Mouse (Mus musculus) retina, postnatal 7 days (tissue): ENCODE results near the gene Klhl24.
"Not testable (repeated sequence)": the region's sequence is repeated elsewhere in the genome, so short reads cannot be mapped to it uniquely, and the experiment has no call there.

Source experiments
- DNase-seq: peaks from one replicate; pipeline ENCODE4 v3.0.0-alpha.2; 2012; ENCODE audit warnings: low read depth, low spot score

Klhl24 gene

DNA sequence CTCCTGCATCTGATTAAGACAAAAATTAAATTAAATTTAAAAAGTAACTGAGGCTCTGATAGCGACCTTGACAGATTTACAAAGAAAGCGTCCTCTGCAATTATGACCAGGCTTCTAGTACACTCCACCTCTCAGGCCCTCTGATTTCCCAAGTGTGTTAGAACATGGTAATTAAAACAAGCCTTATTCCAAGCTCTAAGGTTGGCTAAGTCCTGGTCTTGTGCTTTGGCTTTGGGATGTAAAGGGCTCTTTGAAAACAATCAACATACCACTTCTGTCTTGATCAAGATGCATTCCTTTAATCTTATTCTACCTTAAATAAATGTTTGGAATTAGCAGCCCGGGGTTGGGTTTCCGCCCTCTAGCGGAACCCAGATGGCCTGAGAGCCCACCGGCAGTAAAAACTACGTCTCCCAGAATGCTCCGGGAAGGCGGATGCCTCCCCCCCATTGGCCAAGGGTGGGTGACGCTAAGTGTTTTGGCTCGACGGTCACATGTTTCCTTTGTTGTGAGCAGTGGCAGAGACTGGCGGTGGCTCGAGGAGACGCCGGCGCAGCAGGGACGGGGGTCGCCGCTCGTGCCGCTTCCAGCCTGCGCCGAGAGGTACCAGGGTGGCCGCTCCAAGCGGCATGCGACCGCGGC lies at the start of gene Klhl24:
Gene Klhl24 (plus strand): TSS at position 474 of the 642 bp plus-strand sequence.
- DNase-seq, result peak; percentile 91

DNA sequence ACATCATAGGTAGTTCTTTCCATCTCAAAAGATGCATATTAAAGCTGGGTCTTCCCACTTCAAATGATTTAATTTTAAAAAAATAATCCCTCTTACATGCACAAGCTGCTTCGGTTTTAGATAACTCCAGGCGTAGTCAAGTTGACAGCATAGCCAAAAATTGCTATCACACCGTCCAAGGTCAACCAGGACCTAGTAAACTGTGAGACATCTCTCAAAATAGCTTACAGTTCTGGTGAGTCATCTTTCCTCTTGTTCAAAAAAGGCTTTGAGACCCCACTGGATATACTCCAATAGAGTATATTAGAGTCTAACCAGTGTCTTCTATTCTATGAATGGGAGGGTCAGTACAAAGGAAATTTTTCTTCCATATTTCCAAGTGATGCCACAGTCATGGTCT lies 44.7 kb upstream of the Klhl24 start:
- no peak for DNase-seq

DNA sequence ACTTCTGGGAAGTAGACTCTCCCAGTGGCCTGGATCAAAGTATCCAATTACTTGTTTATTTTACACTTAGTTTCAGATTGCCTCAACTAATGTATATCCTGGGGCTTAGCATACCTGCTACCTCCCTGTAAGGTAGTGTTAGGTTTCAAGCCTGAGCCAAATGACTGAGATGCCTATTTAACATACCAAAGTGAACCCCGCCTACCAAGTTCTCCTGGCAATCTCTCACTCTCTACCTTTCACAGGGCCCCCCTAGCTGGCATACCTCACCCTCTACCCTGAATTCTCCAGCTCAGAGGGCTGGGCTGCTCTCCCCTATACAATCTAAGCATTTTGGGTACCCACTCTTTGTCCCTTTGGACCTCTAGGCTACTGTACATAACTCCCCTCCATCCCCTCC lies 24.6 kb upstream of the Klhl24 start:
- DNase-seq, result no peak

DNA sequence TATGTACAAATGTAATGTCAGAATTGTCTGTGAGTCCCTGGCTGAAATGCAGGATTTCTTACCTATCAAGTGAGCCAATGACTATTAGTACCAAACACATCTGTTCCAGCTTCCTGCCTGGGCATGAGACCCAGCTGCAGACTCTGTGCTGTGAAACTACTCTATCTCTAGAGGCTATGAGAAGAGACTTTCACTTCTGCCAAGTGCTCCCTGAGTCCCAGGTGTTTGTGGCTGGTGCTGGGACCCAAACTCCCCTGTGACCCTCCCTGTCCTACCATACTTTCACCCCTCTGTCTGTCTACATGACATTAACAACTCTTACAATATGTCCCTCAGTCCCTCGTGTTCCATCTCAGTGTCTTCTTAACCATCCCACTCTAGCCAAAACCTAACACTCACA lies 20.7 kb upstream of the Klhl24 start:
- no peak for DNase-seq

DNA sequence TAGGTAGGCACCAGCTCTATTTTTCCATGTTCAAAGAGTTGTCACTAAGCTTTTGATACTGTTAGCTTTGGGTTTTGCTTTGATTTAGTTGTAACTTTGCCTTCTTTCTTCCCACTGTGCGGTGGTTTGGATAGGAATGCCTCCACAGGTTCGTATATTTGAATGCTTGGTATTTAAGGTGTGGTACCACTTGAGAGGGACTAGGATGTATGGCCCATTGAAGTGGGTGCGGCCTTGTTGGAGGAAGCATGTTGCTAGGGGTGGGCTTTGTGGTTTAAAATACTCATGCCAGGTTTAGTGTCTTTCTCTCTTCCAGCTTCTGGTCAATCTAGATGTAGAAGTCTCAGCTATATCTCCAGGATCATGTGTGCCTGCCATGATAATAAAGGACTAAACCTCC lies 17.1 kb upstream of the Klhl24 start:
- DNase-seq, result no peak

DNA sequence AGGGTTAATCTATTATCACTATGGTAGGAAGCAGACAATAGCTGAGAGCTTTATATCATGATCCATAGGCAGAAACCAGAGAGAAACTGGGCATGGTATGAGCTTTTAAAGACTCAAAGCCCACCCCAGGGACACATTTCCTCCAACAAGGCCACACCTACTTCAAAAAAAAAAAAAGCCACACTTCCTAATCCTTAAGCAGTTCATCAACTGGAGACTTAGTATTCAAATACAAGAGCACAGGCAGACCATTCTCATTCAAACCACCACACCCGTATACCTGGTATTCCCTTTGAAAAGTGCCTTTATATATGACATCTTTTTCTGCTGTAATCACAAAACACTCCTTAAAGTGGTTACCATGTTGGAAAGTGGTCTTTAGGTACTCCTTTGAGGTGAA lies 12.7 kb upstream of the Klhl24 start:
- DNase-seq, result no peak

DNA sequence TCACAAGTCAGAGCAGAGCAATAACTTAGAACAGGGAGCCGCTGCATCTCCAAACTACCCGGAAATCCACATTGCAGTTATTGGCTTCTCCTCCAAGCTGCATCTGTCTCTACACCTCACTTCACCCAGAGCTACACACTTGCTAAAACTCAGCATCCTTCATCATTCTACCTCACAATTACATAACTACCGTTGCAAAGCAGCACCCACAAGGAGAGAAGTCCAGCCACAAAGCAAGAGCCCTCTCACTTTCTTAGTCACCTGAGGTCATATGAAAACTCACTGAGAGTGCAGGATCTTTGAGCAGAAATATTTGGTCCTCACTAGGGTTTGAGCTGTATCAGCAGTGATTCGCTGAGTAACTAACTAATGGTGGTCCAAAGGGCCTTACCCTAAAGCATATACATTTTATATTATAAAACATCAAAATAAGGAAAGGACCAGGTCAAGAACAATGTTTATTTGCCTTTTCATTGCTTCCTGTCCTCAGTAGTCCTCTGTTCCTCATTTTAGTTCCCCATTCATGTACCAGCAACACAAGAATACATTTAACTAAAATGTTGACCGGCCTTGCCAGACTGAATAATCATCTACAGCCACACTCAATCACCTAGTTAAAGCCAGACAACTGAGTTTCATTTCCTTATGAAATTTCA lies 12.0 kb upstream of the Klhl24 start:
- DNase-seq, result no peak

DNA sequence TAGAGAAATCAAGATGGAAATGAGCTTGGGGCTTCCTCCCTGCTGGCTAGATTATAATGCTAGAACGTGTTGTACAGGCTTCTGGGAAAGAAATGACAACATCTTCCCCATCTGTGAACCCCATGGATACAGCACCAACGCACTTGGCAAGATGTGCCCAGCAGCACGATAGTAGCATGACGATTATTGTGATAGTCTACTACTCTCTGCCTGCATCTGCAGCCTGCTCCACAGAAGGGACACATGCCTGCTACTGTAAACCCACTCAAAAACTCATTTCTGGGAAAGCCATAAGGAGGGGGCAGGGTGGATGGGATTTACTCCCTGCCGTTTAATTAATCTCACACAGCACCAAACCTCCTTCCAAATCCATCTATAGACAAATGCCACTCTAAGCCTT lies 10.4 kb upstream of the Klhl24 start:
- no peak for DNase-seq

DNA sequence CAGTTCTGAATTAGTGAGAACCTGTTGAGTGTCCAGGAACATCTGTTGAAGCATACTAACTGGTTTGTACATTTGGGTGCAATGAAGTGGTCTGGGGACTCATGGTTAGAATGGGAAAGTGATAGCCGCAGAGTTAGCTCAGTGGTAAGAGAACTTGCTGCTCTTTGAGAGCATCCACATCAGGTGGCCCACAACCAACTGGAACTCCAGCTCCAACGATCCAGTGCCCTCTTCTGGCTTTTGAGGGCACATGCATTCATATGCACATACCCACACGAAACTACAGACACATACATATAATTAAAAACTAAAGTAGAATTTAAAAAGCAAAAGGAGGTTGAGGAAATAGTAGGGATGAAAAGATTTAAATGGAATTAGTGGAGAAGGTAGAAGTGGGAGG lies 7.7 kb upstream of the Klhl24 start:
- DNase-seq, result no peak

DNA sequence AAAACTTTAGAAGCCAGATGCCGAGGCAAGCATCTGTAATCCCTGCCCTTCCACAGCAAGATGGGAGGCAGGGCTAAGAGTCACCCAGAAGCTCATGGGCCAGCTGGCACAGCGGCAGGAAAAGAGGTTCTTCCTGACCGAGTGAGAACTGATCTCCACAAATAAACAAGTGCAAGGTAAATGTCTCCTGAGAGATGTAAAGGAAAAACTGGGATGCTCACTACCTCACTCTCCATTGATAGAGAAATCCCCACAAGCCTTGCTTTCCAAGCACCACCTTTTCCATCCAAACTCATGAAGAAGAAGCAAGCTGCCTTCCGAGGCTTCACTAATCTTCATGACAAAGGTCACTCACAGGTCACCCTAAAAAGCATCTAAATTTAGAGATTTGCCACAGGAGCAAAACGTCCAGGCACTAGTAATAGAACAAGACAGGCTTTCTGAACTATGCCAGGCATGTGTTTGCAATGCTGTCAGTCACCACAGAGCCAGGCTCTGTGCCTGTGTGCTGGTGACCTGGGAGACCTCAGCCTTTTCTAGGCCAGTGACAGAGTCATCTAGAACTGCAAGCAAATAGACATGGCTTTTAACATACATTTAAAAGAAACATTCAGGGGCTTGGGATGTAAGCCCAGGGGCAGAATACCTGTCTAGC lies 6.3 kb upstream of the Klhl24 start:
- no peak for DNase-seq

DNA sequence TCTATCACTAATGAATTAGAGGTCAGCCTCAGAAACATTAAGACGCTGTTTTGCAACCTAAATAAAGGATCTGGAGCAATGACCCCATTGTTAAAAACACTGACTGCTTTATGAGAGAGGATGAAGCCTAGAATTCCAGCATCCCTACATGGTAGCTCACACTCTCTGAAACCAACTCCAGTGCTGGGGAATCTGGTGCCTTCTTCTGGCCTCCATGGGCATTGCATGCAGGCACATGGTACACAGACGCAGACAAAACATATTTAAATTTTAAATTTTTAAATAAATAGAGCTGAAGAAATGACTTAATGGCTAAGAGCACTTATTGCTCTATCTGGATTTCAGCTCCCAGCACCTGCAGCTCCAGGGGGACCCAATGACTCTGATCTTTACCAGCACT lies 1.4 kb upstream of the Klhl24 start:
- DNase-seq, result no peak

DNA sequence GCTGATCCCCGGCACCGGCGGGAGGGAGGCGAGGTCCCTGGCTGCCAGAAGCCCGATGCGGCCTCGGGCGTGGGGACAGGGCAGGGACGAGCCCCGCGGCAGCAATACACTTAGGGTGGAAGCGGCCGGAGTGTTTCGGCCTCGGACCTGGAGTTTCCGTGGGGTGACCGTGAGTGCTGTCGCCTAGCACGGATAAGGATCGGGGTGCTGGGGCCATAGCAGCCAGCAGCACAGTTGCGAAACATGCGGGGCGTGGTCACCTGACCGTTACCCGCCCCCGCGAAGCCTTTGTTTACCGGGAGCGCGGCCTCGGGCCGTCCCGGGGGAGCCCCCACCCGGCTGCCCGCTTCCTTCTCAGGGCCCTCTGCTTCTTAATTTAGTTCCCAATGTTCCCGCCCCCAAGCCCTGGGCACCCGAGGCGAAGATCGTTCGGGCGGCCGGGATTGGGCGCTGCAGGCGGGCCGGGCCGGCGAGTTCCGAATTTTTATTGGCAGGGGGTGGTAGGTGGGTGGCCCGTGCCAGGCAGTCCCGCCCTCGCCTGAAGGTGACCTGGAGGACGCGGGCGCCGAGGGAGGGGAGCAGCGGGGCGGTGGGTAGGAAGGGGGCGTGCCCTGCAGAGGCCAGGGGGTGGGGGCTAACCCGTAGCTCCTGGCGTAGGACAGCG lies 501 bp downstream of the Klhl24 start:
- peak; percentile 71 for DNase-seq

DNA sequence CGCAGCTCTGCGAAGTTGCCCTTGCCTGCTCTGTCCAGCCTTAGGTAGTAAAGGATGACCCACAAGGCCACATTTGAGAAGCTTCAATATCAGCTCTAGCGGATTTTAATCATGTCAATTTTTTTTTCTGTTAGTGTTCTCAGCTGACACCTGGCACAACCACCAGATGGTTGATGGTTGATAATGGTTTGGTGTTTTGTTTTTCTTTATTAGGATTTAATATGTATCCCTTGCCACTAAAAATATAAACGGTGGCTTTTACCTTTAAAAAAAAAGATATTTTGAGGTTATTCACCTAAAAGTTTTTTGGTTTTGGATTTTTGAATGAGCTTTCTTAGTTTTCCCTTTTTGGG lies 1.0 kb downstream of the Klhl24 start:
- DNase-seq, result no peak

DNA sequence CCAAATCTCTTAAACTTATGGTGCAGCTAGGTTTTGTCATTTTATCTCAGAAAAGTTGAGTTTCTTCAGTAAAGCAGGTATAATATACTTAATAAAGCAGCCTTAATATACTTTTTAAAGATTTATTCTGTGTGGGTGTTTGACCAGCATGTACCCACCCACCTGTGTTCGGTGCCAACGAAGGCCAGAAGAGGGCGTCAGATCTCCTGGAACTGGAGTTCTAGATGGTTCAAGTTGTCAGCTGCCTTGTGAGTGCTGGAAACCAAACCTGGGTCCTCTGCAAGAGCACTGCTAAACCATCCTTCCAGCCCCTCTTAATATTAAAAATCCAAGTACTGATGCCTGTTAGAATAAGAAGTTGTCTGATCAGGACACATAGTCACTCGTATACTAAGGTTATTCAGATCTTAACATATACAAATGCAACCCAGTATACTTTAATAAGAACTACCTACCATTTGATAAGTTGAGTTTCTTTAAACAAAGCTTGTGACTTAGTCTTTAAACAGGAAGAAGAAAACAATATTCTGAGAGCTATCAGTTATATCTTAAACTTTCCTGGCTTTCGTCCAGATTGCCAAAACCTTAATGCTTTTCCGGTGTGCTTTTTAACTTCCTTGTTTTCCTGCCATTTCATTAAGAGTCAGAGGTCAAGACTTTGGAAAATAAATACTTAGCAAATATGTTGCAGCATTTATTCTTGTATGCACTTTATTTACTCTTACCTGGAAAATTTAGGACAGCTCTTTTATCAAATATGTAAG lies 1.7 kb downstream of the Klhl24 start:
- DNase-seq, result no peak

DNA sequence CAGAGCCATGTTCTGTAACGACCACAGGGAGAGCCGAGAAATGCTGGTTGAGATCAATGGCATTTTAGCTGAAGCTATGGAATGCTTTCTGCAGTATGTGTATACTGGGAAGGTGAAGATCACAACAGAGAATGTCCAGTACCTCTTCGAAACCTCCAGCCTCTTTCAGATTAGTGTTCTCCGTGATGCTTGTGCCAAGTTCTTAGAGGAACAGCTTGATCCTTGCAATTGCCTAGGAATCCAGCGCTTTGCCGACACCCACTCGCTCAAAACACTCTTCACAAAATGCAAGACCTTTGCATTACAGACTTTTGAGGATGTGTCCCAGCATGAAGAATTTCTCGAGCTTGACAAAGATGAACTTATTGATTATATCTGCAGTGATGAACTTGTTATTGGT lies 9.7 kb downstream of the Klhl24 start:
- DNase-seq, result no peak

DNA sequence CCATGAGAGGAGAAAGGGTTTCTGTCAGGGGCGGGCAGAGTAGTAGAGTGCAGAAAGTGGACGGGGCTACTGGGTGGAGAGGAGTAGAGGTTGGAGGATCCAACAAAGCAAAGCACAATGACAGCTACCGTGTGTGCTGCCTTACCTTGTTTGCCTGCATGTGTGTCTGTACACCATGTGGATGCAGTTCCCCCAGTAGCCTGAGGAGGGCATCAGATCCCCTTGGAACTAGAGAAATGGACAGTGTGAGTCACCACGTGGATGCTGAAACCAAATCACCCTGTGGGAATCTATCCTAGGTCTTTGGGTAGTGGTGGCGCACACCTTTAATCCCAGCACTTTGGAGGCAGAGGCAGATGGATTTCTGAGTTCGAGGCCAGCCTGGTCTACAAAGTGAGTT lies 11.6 kb downstream of the Klhl24 start:
- DNase-seq, result no peak

DNA sequence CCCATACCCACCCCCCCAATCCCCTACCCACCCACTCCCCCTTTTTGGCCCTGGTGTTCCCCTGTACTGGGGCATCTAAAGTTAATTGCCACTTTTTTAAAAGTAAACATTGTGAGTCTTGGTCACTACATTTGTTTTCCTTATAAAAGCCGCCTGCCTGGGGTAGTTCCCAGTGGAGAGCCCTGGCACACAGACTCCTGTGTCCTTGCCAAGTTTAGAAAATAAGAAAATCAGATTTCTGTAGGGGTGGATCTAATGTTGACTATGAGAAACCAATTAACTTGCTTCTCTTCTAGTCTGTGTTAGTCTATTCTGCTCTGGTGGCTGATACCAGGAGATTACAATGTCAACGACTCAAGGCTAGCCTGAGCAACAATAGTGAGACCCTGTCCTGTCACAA lies 15.3 kb downstream of the Klhl24 start:
- DNase-seq, result no peak

DNA sequence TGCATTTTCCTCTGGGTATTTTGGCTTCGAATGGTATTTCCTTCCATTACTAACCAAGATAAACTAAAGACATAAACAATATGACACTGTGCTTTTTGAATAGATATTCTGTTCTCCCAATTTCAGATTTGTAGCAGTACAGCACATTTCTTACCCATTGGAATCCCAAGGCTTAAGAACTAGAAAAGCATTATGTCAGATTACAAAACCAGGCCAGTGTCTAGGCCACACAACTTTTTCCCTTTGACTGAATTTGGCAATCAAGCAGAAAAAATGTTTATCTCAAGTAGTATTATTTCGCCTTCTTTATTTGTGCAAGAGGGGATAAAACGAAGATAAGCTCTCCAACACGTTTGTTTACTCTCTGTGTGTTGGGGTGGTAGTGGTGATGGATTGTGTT lies 18.7 kb downstream of the Klhl24 start:
- no peak for DNase-seq

DNA sequence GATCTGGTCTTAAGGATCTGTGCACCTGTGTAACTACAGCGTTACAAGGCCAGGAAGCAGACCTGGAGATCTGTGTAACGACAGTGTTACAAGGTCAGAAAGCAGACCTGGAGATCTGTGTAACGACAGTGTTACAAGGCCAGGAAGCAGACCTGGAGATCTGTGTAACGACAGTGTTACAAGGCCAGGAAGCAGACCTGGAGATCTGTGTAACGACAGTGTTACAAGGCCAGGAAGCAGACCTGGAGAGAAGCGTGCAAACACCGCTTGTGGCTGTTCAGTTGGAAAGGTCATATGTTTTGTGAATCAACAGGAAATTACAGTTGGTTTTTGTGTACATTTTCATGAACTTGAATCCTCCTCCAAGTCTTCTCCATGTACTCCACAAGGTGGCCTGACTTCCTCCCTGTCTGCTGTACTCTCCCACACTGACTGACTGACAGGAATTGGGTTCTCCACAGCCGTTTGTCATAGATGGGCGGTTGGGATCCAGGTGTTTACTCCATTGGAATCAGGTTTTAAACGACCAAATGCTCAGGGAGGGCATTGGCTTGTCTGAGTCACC lies 29.1 kb downstream of the Klhl24 start:
- DNase-seq, result not testable (repeated sequence)

DNA sequence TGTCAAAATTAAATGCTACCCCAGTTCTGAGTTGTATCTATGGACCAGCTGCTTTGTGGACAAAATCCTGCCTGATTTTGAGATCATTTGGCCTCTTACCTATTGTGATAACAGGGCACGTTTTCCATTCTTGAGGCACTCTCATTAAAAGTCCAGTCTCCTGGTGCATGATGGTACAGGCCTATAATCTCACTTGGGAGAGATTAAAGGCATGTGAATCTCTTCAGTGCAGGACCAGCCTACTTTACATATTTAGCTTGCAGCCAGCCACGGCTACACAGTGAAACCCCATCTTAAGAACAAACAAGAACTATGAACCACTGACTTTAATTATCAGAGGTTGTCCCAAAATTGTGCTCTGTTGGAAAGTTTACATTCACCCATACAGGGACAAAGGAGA lies 33.1 kb downstream of the Klhl24 start:
- no peak for DNase-seq

DNA sequence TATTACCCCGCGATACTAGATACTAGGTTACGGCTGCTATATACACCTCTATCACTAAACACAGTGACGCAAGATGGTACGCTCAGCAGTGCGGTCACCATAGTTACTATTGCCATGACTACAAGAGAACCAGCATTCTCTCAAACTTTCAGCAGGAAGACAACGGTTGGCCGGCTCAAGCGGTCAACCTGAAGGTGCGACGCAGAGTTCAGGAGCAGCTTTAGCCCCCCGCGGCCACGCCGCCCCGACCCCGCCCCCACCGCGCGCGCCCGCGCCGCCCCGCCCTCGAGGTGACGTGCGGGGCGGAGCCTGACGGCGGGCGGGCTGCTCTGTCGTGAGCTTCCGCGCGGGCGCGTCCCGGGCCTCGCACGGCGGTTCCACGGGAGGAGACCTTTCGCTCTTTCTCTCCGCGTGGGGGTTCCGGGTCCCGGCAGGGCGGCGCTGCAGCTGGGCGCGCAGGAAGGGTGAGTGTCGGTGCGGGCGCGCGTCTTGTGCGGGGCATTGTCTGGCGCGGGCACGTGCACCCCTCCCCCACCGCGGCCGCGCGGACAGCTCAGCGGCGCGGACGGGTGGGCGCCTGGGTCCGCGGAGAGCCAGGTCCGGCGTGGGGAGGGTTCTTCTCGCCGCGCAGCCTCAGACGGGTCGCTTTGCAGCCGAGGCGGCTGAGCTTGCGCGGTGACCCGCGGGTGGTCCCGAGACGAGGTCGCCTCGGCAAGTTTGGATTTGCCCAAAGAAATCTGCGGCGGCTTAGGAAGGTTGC lies 43.6 kb downstream of the Klhl24 start, which contains the start of gene Yeats2:
Gene Yeats2 (plus strand): TSS at position 292 of the 760 bp plus-strand sequence.
- peak; percentile 66 for DNase-seq
